Mouse (Mus musculus) intestine, postnatal 0 days (tissue): ENCODE measurements at regions not wholly inside any gene's neighbourhood (a gene's known extent, or its start where the extent isn't known, plus 50 kb on each side); places are given as distances from the start of the nearest gene placed in this dataset.

Experiments used
- ATAC-seq: fragments of 200-750 bp; cut with Nextera tagmentation; 2 replicates; pipeline ENCODE4 v1.8.0; 2017; ENCODE audit warnings: mild to moderate bottlenecking, moderate TSS enrichment, moderate library complexity
- H3K27ac ChIP-seq: fragments of 300-500 bp; sonication (generic); 2 replicates; pipeline ENCODE4 v1.5.1; 2014; ENCODE audit warnings: mild to moderate bottlenecking, low read depth, low read length, moderate library complexity
- H3K27me3 ChIP-seq: fragments of 300-500 bp; sonication (generic); replicated peaks from 2 replicates; pipeline ENCODE4 v1.6.1; 2014; ENCODE audit warnings: low read length, mixed read lengths; ENCODE audit not compliant: control insufficient read depth, insufficient read depth
- H3K36me3 ChIP-seq: fragments of 300-500 bp; sonication (generic); 2 replicates; pipeline ENCODE4 v1.6.1; 2014; ENCODE audit warnings: mild to moderate bottlenecking, moderate library complexity; ENCODE audit not compliant: control insufficient read depth, insufficient read depth
- H3K4me1 ChIP-seq: fragments of 300-500 bp; sonication (generic); replicated peaks from 2 replicates; pipeline ENCODE4 v1.6.1; 2014; ENCODE audit warnings: antibody characterized with exemption, low read length, mixed read lengths; ENCODE audit not compliant: control insufficient read depth, insufficient read depth
- H3K4me2 ChIP-seq: fragments of 300-500 bp; sonication (generic); replicated peaks from 2 replicates; pipeline ENCODE4 v1.6.1; 2014; ENCODE audit warnings: low read depth, mild to moderate bottlenecking, moderate library complexity
- H3K4me3 ChIP-seq: fragments of 300-500 bp; sonication (generic); 2 replicates; pipeline ENCODE4 v1.5.1; 2014; ENCODE audit warnings: low read depth, low read length
- H3K9ac ChIP-seq: fragments of 300-500 bp; sonication (generic); 2 replicates; pipeline ENCODE4 v1.6.1; 2014; ENCODE audit warnings: mild to moderate bottlenecking, low read depth, low read length
- H3K9me3 ChIP-seq: fragments of 300-500 bp; sonication (generic); 2 replicates; pipeline ENCODE4 v1.6.1; 2016; ENCODE audit warnings: mixed run types; ENCODE audit not compliant: control insufficient read depth
- CTCF ChIP-seq: sonication (generic); IDR thresholded peaks from 2 replicates; pipeline ENCODE4 v1.5.1; 2016; ENCODE audit warnings: low read depth, mild to moderate bottlenecking, control low read depth, antibody characterized with exemption, moderate library complexity
- WGBS: fragments of 180-500 bp; shearing (Covaris S2); extraction: QIAGEN DNeasy Blood & Tissue Kit; methylation state at CpG from one replicate; pipeline ENCODE4 v1.1.7; 2014; 5-methylcytosine and 5-hydroxymethylcytosine counted together

DNA sequence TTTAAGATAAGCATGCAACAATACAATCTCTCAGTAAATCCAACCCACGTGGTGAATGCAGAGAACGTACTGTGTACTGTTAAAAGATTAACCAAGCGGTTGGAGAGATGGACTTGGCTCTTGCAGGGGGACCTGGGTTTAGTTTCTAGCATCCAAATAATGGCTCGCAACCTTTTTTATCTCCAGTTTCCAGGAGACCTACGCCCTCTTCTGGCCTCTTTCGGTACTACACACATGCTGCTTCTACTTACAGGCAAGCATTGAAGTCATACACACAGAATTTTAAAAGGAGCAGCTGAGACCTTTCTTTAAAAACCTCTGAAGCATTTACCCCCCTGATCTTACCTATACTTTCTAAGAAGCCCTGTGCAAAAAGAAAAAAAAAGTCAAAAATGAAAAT is 243.4 kb downstream of the Rpl36a-ps1 start:
- Histone ChIP-seq H3K9ac (no peak overlapping the region), H3K4me3 (no peak overlapping the region)
- ATAC-seq, result no peak

DNA sequence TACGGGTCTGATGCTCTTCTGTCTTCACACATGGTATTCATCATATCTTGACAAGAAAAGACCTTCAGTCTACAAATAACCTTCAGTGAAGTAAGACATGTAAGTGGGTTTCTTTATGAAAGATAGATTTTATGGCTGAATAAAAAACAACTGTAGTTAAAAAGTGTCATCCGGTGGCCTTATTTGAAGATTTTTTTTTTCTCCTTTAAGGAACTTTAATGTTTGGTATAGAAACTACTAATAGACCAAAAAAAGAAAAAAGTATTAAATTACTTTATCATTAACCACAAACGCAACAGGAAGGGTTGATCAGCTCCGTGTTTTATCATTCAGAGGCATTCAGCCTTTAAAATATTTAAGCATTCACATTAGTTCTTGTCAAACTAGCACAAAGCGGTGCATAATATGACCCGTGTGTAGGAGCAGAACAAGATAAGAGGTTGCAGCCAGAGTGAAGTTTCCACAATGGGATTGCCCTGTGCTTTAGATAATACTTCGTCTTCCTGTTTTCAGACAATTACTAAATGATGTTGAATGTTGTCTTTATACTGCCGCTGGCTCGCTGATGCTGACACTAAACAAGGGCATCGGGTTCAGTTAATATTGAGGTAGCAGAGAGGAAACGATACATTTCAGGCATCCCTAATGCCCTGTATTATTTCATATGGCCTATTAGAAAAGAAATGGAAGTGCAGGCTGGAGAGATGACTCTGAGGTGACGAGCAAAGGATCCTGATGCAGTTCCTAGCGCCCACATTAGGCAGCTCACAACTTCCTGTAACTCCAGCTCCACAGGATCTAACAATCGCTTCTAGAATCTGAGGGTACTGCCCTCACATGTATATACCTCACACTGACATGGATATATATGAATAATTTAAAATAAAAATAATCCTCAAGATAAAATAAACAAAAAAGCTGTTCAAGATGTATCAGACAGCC is 244.8 kb downstream of the Rpl36a-ps1 start:
- Histone ChIP-seq H3K36me3 (no peaks in the 10 kb centered on the region), H3K9ac (no peak overlapping the region), H3K4me3 (no peak overlapping the region), H3K4me1 (no peaks in the 10 kb centered on the region), H3K27ac (no peak overlapping the region), H3K9me3 (no peaks in the 10 kb centered on the region), H3K4me2 (no peak overlapping the region), H3K27me3 (no peaks in the 10 kb centered on the region)
- TF ChIP-seq CTCF, result no peak
- WGBS, result 80% methylated on average over 14 of the region's 14 CpGs
- ATAC-seq, result no peak

More for the DNA sequence above, 243.4 kb downstream of the Rpl36a-ps1 start:
- H3K4me2 ChIP-seq, result no peak overlapping the region
- H3K27ac ChIP-seq, result no peak overlapping the region
- H3K36me3 ChIP-seq, result no peaks in the 10 kb centered on the region
- TF ChIP-seq CTCF, result 0 out of 2 replicates have a peak, but pooled peaks have one; percentile 22
- no peaks in the 10 kb centered on the region for H3K4me1 ChIP-seq
- WGBS, result 81% methylated on average over 6 of the region's 6 CpGs
- H3K27me3 ChIP-seq, result no peaks in the 10 kb centered on the region
- no peaks in the 10 kb centered on the region for H3K9me3 ChIP-seq

GRCm38 (mm10) chr14:98747159-98747775 is 246.9 kb downstream of the Rpl36a-ps1 start:
- no peaks in the 10 kb centered on the region for H3K4me1 ChIP-seq
- ATAC-seq, result no peak
- no peak overlapping the region for H3K9ac ChIP-seq
- WGBS, result 23% methylated on average over 16 of the region's 16 CpGs
- no peak overlapping the region for H3K4me3 ChIP-seq
- H3K9me3 ChIP-seq, result no peaks in the 10 kb centered on the region
- H3K27ac ChIP-seq, result no peak overlapping the region
- peak overlapping the region; percentile 47; the same call in 1 of the 2 replicates for H3K4me2 ChIP-seq
- no peaks in the 10 kb centered on the region for H3K27me3 ChIP-seq
- no peak for TF ChIP-seq CTCF
- H3K36me3 ChIP-seq, result no peaks in the 10 kb centered on the region

DNA sequence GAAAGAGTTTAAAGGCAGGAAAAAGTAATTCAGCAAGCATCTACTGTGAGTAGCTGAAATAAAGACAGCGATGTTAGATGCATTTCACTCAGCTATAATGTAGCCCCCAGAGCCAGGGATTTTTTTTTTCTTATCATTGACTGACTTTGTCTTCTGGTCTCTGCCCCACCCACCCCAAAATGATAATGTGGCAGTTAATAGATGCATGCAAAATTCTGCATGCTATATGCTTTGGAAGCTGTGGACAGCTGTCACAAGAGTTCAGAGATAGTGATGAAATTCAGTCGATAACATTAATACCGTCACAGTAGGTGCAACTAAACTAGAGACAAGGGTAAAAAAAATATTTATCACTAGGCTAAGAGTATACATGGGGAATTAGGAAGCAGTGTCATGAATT is 263.7 kb downstream of the Rpl36a-ps1 start:
- WGBS, result 90% methylated on average over 3 of the region's 3 CpGs
- H3K9ac ChIP-seq, result no peak overlapping the region
- no peaks in the 10 kb centered on the region for H3K9me3 ChIP-seq
- H3K4me3 ChIP-seq, result no peak overlapping the region
- TF ChIP-seq CTCF, result no peak
- H3K36me3 ChIP-seq, result no peaks in the 10 kb centered on the region
- no peaks in the 10 kb centered on the region for H3K27me3 ChIP-seq
- no peak overlapping the region for H3K4me2 ChIP-seq
- ATAC-seq, result no peak
- no peak overlapping the region for H3K27ac ChIP-seq
- no peaks in the 10 kb centered on the region for H3K4me1 ChIP-seq

DNA sequence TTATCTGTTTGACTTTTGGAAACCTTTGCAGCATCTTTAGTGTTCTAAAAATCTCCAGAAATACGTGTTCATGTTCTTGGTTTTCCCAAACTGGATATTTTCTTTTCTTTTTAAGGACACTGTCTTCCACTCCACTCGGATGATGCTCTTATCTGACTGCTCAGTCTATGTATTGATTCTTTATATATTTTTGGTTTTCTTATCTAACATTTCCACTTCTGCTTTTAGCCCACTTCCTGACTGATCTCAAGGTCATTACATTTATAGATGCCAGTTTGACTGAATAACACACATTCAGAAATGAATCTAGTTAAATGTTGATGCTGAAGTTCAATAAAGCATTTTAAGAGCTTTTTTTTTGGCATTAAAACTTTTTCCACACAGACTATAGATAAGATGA is 265.3 kb downstream of the Rpl36a-ps1 start:
- H3K4me3 ChIP-seq, result no peak overlapping the region
- no peaks in the 10 kb centered on the region for H3K9me3 ChIP-seq
- H3K27me3 ChIP-seq, result no peaks in the 10 kb centered on the region
- no peak for TF ChIP-seq CTCF
- H3K9ac ChIP-seq, result no peak overlapping the region
- H3K27ac ChIP-seq, result no peak overlapping the region
- no peak for ATAC-seq
- 69% methylated on average over 2 of the region's 2 CpGs for WGBS
- H3K4me2 ChIP-seq, result no peak overlapping the region
- H3K36me3 ChIP-seq, result no peaks in the 10 kb centered on the region
- H3K4me1 ChIP-seq, result no peaks in the 10 kb centered on the region

DNA sequence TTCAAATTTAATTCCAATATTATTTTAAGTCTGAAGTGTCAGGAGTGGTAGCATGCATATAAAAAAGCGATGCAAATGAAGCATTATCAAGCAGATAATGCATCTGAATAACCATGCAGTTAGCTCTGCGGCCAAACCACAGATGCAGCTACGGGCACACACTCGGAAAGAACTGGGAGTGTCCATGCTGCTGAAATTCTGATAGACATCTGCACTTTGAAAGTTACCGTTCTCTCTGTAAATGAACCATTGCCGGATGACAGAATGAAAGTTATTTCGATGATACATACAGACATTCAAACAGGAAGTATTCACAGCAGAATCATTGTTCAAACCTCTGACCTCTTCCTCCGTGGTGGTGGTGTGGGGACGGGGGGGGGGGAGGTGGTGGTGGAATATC is 271.6 kb downstream of the Rpl36a-ps1 start:
- H3K9me3 ChIP-seq, result no peaks in the 10 kb centered on the region
- no peak for TF ChIP-seq CTCF
- no peaks in the 10 kb centered on the region for H3K36me3 ChIP-seq
- no peak for ATAC-seq
- no peaks in the 10 kb centered on the region for H3K27me3 ChIP-seq
- no peak overlapping the region for H3K4me2 ChIP-seq
- no peak overlapping the region for H3K9ac ChIP-seq
- no peak overlapping the region for H3K27ac ChIP-seq
- H3K4me1 ChIP-seq, result no peaks in the 10 kb centered on the region
- H3K4me3 ChIP-seq, result no peak overlapping the region
- 71% methylated on average over 9 of the region's 9 CpGs for WGBS
